Mouse (Mus musculus) embryonic facial prominence, embryonic 11.5 days (tissue): ENCODE data around the gene Cep295nl. TPM values are rescaled to one million over a fixed set of nuclear protein-coding genes. Genes with fewer than 3 reads are reported as not detected.
A peak's percentile ranks its signal among the peaks of the same experiment; 100 is the strongest.

ENCODE experiments used
- ATAC-seq: fragments of 200-750 bp; cut with Nextera tagmentation; replicated peaks from 2 replicates; pipeline ENCODE4 v1.8.0; 2017; ENCODE audit warnings: low read depth; ENCODE audit not compliant: insufficient number of reproducible peaks, low FRiP score, low TSS enrichment
- DNase-seq: peaks from one replicate; pipeline ENCODE4 v3.0.0-alpha.2; 2015; ENCODE audit warnings: low spot score
- H3K27ac ChIP-seq: fragments of 300-500 bp; sonication (generic); replicated peaks from 2 replicates; pipeline ENCODE4 v1.5.1; 2014; ENCODE audit warnings: mild to moderate bottlenecking, low read depth, low read length, control low read depth
- H3K27me3 ChIP-seq: fragments of 300-500 bp; sonication (generic); 2 replicates; pipeline ENCODE4 v1.6.1; 2014; ENCODE audit warnings: mild to moderate bottlenecking, low read length, moderate library complexity, mixed read lengths; ENCODE audit not compliant: control insufficient read depth, insufficient read depth
- H3K36me3 ChIP-seq: fragments of 300-500 bp; sonication (generic); replicated peaks from 2 replicates; pipeline ENCODE4 v1.6.1; 2014; ENCODE audit warnings: low read depth, mild to moderate bottlenecking, low read length, moderate library complexity, mixed read lengths; ENCODE audit not compliant: control insufficient read depth, insufficient read depth
- H3K4me1 ChIP-seq: fragments of 300-500 bp; sonication (generic); 2 replicates; pipeline ENCODE4 v1.6.1; 2014; ENCODE audit warnings: low read length, mixed read lengths; ENCODE audit not compliant: control insufficient read depth, insufficient read depth
- H3K4me2 ChIP-seq: fragments of 300-500 bp; sonication (generic); 2 replicates; pipeline ENCODE4 v1.6.1; 2014; ENCODE audit warnings: low read depth, mild to moderate bottlenecking, control low read depth, low read length, moderate library complexity
- H3K4me3 ChIP-seq: fragments of 300-500 bp; sonication (generic); 2 replicates; pipeline ENCODE4 v1.5.1; 2014; ENCODE audit warnings: low read depth, low read length, control low read depth
- H3K9ac ChIP-seq: fragments of 300-500 bp; sonication (generic); replicated peaks from 2 replicates; pipeline ENCODE4 v1.6.1; 2014; ENCODE audit warnings: mild to moderate bottlenecking, control low read depth, low read length
- H3K9me3 ChIP-seq: fragments of 300-500 bp; sonication (generic); replicated peaks from 2 replicates; pipeline ENCODE4 v1.6.1; 2016; ENCODE audit warnings: mild to moderate bottlenecking, low read length, inconsistent platforms, mixed read lengths; ENCODE audit not compliant: control insufficient read depth
- WGBS: fragments of 180-500 bp; shearing (Covaris S2); extraction: QIAGEN DNeasy Blood & Tissue Kit; methylation state at CpG from one replicate; pipeline ENCODE4 v1.1.7; 2014; 5-methylcytosine and 5-hydroxymethylcytosine counted together
- polyA plus RNA-seq: library from polyadenylated mRNA; unstranded; fragments of >200 nt; fragmentation: Nextera tagmentation; extraction: Ambion mirVana; gene quantifications from 2 replicates; pipeline ENCODE4 v1.2.1, GENCODE M21; 2014

The Cep295nl gene
- polyA plus RNA-seq, 1 experiment from 2014 or later, result 0.76 TPM

GRCm38 (mm10) chr11:118365171-118365570, 22.9 kb upstream of the Cep295nl start:
- Histone ChIP-seq H3K9me3 (no peaks in the 10 kb centered on the region), H3K27ac (peak overlapping the region; percentile 90), H3K27me3 (no peaks in the 10 kb centered on the region), H3K4me2 (no peak overlapping the region), H3K9ac (no peak overlapping the region), H3K4me1 (peaks cover 24% of the 10 kb centered on the region), H3K4me3 (no peak overlapping the region), H3K36me3 (no peaks in the 10 kb centered on the region)
- DNase-seq (peak; percentile 90), ATAC-seq (0 out of 2 replicates have a peak, but pooled peaks have one; percentile 27)
- WGBS, result 19% methylated on average over 7 of the region's 7 CpGs

GRCm38 (mm10) chr11:118364021-118364420, 21.7 kb upstream of the Cep295nl start:
- Histone ChIP-seq H3K4me2 (no peak overlapping the region), H3K27ac (peak overlapping the region; percentile 90), H3K9me3 (no peaks in the 10 kb centered on the region), H3K36me3 (no peaks in the 10 kb centered on the region), H3K9ac (no peak overlapping the region), H3K4me1 (peaks cover 24% of the 10 kb centered on the region), H3K4me3 (no peak overlapping the region), H3K27me3 (no peaks in the 10 kb centered on the region)
- no peak for ATAC-seq
- DNase-seq, result no peak
- WGBS, result 82% methylated on average over 4 of the region's 4 CpGs

GRCm38 (mm10) chr11:118362971-118363518, 20.7 kb upstream of the Cep295nl start:
- Histone ChIP-seq H3K4me2 (peak overlapping the region; percentile 32), H3K27ac (peak overlapping the region; percentile 90), H3K9ac (peak overlapping the region; percentile 30; the same call in 1 of the 2 replicates), H3K27me3 (no peaks in the 10 kb centered on the region), H3K4me3 (no peak overlapping the region), H3K9me3 (no peaks in the 10 kb centered on the region), H3K4me1 (peaks cover 24% of the 10 kb centered on the region), H3K36me3 (no peaks in the 10 kb centered on the region)
- ATAC-seq (peak; percentile 79), DNase-seq (peak; percentile 90)
- 4% methylated on average over 8 of the region's 8 CpGs for WGBS

GRCm38 (mm10) chr11:118362501-118362900, 20.2 kb upstream of the Cep295nl start:
- Histone ChIP-seq H3K4me3 (no peak overlapping the region), H3K36me3 (no peaks in the 10 kb centered on the region), H3K27me3 (no peaks in the 10 kb centered on the region), H3K9me3 (no peaks in the 10 kb centered on the region), H3K4me2 (peak overlapping the region; percentile 32), H3K27ac (peak overlapping the region; percentile 89), H3K4me1 (peaks cover 24% of the 10 kb centered on the region), H3K9ac (peak overlapping the region; percentile 48; the same call in 1 of the 2 replicates)
- ATAC-seq (no peak), DNase-seq (no peak)
- 63% methylated on average over 1 of the region's 1 CpGs for WGBS

DNA sequence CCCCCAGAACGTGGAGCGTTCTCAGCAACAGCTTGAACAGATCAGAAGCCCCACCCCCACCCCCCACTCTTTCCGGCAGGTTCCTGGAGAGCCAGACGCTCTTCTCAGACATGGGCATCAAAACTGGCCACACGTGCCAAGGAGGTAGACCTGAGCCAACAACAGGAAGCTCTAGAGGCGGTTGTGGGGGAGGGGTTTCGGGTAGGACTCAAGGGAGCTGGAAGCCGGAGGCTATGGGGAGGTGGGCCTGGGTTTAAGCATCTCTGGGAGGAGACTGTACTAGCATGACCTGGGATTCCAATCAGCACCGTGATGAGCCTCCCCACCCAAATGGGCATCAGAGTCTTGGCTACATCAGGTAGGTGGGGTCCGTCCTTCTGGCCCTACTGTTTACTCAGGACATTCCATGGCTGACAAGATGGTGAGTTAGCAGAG, 18.6 kb upstream of the Cep295nl start:
- Histone ChIP-seq H3K4me1 (peaks cover 21% of the 10 kb centered on the region), H3K36me3 (no peaks in the 10 kb centered on the region), H3K4me3 (no peak overlapping the region), H3K27ac (no peak overlapping the region), H3K9ac (no peak overlapping the region), H3K9me3 (no peaks in the 10 kb centered on the region), H3K27me3 (no peaks in the 10 kb centered on the region), H3K4me2 (no peak overlapping the region)
- ATAC-seq (no peak), DNase-seq (no peak)
- 63% methylated on average over 10 of the region's 10 CpGs for WGBS

- Histone ChIP-seq H3K4me3 (no peak overlapping the region), H3K4me2 (no peak overlapping the region), H3K9me3 (no peaks in the 10 kb centered on the region), H3K27ac (no peak overlapping the region), H3K36me3 (no peaks in the 10 kb centered on the region), H3K27me3 (no peaks in the 10 kb centered on the region), H3K4me1 (peaks cover 22% of the 10 kb centered on the region), H3K9ac (no peak overlapping the region)
- WGBS, result 75% methylated on average over 7 of the region's 7 CpGs
- no peak for ATAC-seq
- no peak for DNase-seq
Measured at GRCm38 (mm10) chr11:118360491-118360890, 18.2 kb upstream of the Cep295nl start.

GRCm38 (mm10) chr11:118355640-118356039, 13.3 kb upstream of the Cep295nl start, which contains the start of gene Timp2:
Gene Timp2 (minus strand): TSS chr11:118355740.
- no peak for ATAC-seq
- 29% methylated on average over 6 of the region's 6 CpGs for WGBS
- H3K9ac ChIP-seq, result peak within 1 kb of the TSS; percentile 96

GRCm38 (mm10) chr11:118355205-118355604, 12.9 kb upstream of the Cep295nl start:
- Histone ChIP-seq H3K4me2 (peak overlapping the region; percentile 84), H3K9ac (peak overlapping the region; percentile 96), H3K27ac (peak overlapping the region; percentile 89), H3K36me3 (no peaks in the 10 kb centered on the region), H3K27me3 (no peaks in the 10 kb centered on the region), H3K9me3 (no peaks in the 10 kb centered on the region), H3K4me3 (peak overlapping the region; percentile 80), H3K4me1 (peaks cover 5% of the 10 kb centered on the region)
- ATAC-seq (peak; percentile 87), DNase-seq (peak; percentile 89)
- WGBS, result under 1% methylated on average over 13 of the region's 43 CpGs

More at GRCm38 (mm10) chr11:118355640-118356039, 13.3 kb upstream of the Cep295nl start, which contains the start of gene Timp2:
- DNase-seq, result no peak
- peak within 1 kb of the TSS; percentile 89 for H3K27ac ChIP-seq
- peak within 1 kb of the TSS; percentile 80 for H3K4me3 ChIP-seq
- no peaks in the 10 kb centered on the region for H3K36me3 ChIP-seq
- H3K4me1 ChIP-seq, result peaks cover 5% of the 10 kb centered on the region
- H3K4me2 ChIP-seq, result peak within 1 kb of the TSS; percentile 84
- H3K9me3 ChIP-seq, result no peaks in the 10 kb centered on the region
- no peaks in the 10 kb centered on the region for H3K27me3 ChIP-seq
